Mouse (Mus musculus): Measurements from ENCODE around the gene Sema3d. TPM values are rescaled to one million over a fixed set of nuclear protein-coding genes. Genes with fewer than 3 reads are reported as not detected.

Gene Sema3d
- polyA plus RNA-seq, 1 experiment from 2014 or later: 10.0 TPM

DNA sequence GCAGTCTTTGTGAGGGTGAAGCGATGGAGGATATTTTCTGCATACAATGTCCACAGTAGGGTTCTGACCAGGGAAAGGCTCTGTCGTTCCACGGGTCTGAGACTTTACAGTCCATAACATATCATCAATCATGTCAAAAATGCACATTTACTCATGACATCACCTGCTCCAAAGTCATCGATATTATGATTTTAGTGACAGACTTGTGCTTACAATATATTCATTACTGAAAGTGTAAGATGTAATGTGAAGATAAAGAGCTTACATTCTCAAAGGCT is 92.4 kb downstream of the Sema3d start:
- WGBS: 71% methylated on average over 4 of the region's 4 CpGs
- H3K4me3 ChIP-seq (ENCODE audit: low read depth, low read length): no peak overlapping the region
- ATAC-seq (ENCODE audit: insufficient read depth, low FRiP score, low TSS enrichment) (peak; percentile 41; the same call in 1 of the 2 replicates), DNase-seq (ENCODE audit: low spot score) (no peak)
- no peaks in the 10 kb centered on the region for H3K4me1 ChIP-seq (ENCODE audit: control insufficient read depth, insufficient read depth, low read length)
- H3K27ac ChIP-seq (ENCODE audit: low read depth, low read length): no peak overlapping the region
- no peaks in the 10 kb centered on the region for H3K9me3 ChIP-seq (ENCODE audit: control insufficient read depth, low read length)
- no peaks in the 10 kb centered on the region for H3K27me3 ChIP-seq (ENCODE audit: control insufficient read depth, insufficient read depth, low read length)
- no peak overlapping the region for H3K9ac ChIP-seq (ENCODE audit: low read length)
- H3K4me2 ChIP-seq (ENCODE audit: low read depth): no peak overlapping the region
- no peaks in the 10 kb centered on the region for H3K36me3 ChIP-seq (ENCODE audit: control insufficient read depth, insufficient read depth, low read length)

DNA sequence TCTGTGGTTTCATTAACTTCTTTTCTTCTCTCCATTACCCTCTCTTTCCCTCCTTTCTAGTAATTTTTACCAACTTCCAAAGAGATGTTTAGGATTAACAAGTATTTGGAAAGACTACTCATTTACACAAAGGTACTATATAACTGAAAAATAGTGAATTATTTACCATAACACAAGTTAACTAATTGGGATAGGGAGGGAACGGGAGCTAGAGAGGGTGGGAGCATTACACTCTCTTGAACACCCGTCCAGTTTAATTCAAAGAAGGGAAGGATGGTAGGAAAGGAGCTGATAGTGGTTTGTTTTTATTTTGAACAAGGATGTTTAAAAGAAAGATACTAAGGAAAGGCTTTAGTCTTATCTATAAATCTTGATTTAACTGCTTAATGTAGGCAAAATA is 104.7 kb downstream of the Sema3d start:
- Histone ChIP-seq H3K4me3 (ENCODE audit: low read depth, low read length) (no peak overlapping the region), H3K4me1 (ENCODE audit: control insufficient read depth, insufficient read depth, low read length) (no peaks in the 10 kb centered on the region), H3K27me3 (ENCODE audit: control insufficient read depth, insufficient read depth, low read length) (no peaks in the 10 kb centered on the region), H3K9me3 (ENCODE audit: control insufficient read depth, low read length) (no peaks in the 10 kb centered on the region), H3K9ac (ENCODE audit: low read length) (no peak overlapping the region), H3K27ac (ENCODE audit: low read depth, low read length) (no peak overlapping the region), H3K4me2 (ENCODE audit: low read depth) (no peak overlapping the region), H3K36me3 (ENCODE audit: control insufficient read depth, insufficient read depth, low read length) (no peaks in the 10 kb centered on the region)
- ATAC-seq (ENCODE audit: insufficient read depth, low FRiP score, low TSS enrichment) (no peak), DNase-seq (ENCODE audit: low spot score) (no peak)
- WGBS: 74% methylated on average over 2 of the region's 2 CpGs

DNA sequence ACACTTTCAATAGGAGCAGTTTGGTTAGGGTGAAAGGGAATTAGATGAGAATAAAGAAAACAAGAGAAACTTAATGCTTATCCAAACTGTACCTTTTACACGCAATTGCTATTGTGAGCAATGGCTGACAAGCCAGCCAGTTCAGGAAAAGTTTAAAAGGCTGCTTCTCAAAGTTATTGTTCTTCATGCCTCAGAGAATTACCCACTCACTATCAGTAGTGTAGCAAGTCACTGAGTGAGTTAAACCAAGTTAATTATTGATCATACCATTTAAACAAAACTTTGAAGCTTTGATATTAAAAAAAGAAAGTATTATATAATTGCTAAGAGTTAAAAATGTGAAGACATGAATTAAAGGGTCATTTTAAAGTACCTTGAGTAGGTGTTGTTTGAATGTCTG is 108.5 kb downstream of the Sema3d start:
- no peak overlapping the region for H3K4me2 ChIP-seq (ENCODE audit: low read depth)
- no peak overlapping the region for H3K4me3 ChIP-seq (ENCODE audit: low read depth, low read length)
- H3K27ac ChIP-seq (ENCODE audit: low read depth, low read length): no peak overlapping the region
- no peak for ATAC-seq (ENCODE audit: insufficient read depth, low FRiP score, low TSS enrichment)
- no peak overlapping the region for H3K9ac ChIP-seq (ENCODE audit: low read length)
- no peaks in the 10 kb centered on the region for H3K36me3 ChIP-seq (ENCODE audit: control insufficient read depth, insufficient read depth, low read length)
- WGBS: 85% methylated on average over 1 of the region's 1 CpGs
- DNase-seq (ENCODE audit: low spot score): no peak
- no peaks in the 10 kb centered on the region for H3K27me3 ChIP-seq (ENCODE audit: control insufficient read depth, insufficient read depth, low read length)
- H3K9me3 ChIP-seq (ENCODE audit: control insufficient read depth, low read length): no peaks in the 10 kb centered on the region
- no peaks in the 10 kb centered on the region for H3K4me1 ChIP-seq (ENCODE audit: control insufficient read depth, insufficient read depth, low read length)

DNA sequence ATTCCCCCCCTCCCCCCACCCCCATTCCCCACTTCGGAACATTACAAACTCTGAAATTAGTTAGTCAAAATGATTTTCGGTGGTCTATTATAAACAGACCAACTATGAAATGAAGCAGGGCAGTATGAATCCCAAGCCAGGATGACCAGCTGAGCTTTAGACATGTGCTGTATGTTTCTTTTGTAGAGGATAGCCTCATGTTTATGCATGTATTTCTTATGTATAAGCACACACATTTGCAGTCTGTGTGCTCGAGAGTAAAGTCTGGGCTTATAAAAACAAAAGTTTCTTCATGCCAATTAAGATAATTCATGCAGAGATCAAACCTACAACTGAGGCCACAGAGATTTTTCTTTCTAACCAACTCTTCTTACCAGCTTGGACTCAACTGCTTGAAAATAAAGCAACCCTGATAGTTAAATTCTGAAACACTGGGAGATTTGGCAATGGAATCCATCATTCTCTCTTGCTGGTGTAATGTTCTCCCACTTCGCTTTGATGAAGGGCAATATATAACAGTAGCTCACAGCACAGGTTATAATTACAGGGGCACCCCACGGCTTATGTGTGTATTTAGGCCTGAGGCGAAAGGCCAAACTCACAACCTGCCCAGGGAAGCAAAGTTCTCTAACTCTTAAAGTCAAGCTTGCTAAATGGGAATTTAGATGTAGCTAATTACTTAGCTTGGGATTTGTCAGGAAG is 115.2 kb downstream of the Sema3d start:
- Histone ChIP-seq H3K9ac (ENCODE audit: low read length) (no peak overlapping the region), H3K27me3 (ENCODE audit: control insufficient read depth, insufficient read depth, low read length) (no peaks in the 10 kb centered on the region), H3K4me3 (ENCODE audit: low read depth, low read length) (no peak overlapping the region), H3K36me3 (ENCODE audit: control insufficient read depth, insufficient read depth, low read length) (no peaks in the 10 kb centered on the region), H3K4me2 (ENCODE audit: low read depth) (no peak overlapping the region), H3K27ac (ENCODE audit: low read depth, low read length) (no peak overlapping the region), H3K9me3 (ENCODE audit: control insufficient read depth, low read length) (no peaks in the 10 kb centered on the region), H3K4me1 (ENCODE audit: control insufficient read depth, insufficient read depth, low read length) (peaks cover 3% of the 10 kb centered on the region; the same call in 1 of the 2 replicates)
- WGBS: 42% methylated on average over 6 of the region's 6 CpGs
- no peak for DNase-seq (ENCODE audit: low spot score)
- ATAC-seq (ENCODE audit: insufficient read depth, low FRiP score, low TSS enrichment): peak; percentile 77

DNA sequence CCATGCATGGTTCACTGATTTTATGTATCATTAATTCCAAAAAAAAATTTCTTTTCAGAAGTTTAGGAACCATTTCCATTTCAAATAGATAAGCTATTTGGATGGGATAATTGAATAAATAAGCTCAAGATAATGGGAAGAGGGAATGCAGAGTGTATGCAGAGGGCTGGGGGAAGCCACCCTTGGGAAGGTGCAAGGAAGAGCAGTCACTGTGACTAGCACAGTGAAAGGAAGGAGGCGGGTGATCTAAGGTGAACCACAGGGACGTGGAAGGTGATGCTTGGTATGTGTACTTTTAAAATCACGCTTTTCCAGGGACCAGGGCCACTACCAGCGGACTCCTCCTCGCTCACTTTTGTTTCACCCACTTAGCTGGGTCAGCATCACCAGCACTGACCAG is 115.9 kb downstream of the Sema3d start:
- Histone ChIP-seq H3K4me3 (ENCODE audit: low read depth, low read length) (no peak overlapping the region), H3K36me3 (ENCODE audit: control insufficient read depth, insufficient read depth, low read length) (no peaks in the 10 kb centered on the region), H3K9ac (ENCODE audit: low read length) (no peak overlapping the region), H3K9me3 (ENCODE audit: control insufficient read depth, low read length) (no peaks in the 10 kb centered on the region), H3K27me3 (ENCODE audit: control insufficient read depth, insufficient read depth, low read length) (no peaks in the 10 kb centered on the region), H3K4me1 (ENCODE audit: control insufficient read depth, insufficient read depth, low read length) (peaks cover 3% of the 10 kb centered on the region; the same call in 1 of the 2 replicates), H3K27ac (ENCODE audit: low read depth, low read length) (no peak overlapping the region), H3K4me2 (ENCODE audit: low read depth) (no peak overlapping the region)
- DNase-seq (ENCODE audit: low spot score): no peak
- no peak for ATAC-seq (ENCODE audit: insufficient read depth, low FRiP score, low TSS enrichment)
- WGBS: 89% methylated on average over 5 of the region's 5 CpGs

DNA sequence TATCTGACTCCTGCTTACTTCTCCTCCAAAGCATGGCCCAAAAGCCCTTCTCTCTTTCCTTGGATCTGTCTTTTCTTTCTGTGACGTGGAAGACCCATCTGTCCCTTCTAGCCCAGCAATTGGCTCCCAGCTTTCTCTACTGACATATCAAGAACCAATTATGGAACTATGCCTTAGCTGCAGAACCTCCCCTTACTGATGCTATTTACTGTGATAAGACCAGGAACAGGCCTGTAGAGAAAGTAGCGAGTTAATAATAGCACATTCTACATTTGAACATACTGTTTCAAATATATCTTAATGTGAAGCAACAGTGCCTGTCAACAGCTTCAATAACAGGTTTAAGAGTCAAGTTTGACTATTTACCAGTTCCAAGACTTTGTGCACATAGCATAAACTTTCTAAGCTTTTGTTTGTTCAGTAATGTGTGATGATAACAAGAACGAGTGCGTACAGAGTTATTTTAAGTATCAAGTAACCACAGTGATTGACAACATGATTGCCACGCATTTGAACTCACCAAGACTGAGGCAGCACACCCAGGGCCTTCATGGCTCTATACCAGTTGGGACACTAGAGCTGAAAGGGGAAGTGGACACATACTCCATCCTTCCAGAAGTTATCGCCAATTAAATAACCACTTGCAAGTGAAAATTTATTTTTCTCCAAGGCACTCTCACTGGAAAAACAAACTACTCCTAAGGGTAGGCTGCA is 116.8 kb downstream of the Sema3d start:
- 87% methylated on average over 6 of the region's 6 CpGs for WGBS
- Histone ChIP-seq H3K27me3 (ENCODE audit: control insufficient read depth, insufficient read depth, low read length) (no peaks in the 10 kb centered on the region), H3K9ac (ENCODE audit: low read length) (no peak overlapping the region), H3K4me2 (ENCODE audit: low read depth) (no peak overlapping the region), H3K36me3 (ENCODE audit: control insufficient read depth, insufficient read depth, low read length) (no peaks in the 10 kb centered on the region), H3K9me3 (ENCODE audit: control insufficient read depth, low read length) (no peaks in the 10 kb centered on the region), H3K4me1 (ENCODE audit: control insufficient read depth, insufficient read depth, low read length) (peaks cover 3% of the 10 kb centered on the region; the same call in 1 of the 2 replicates), H3K27ac (ENCODE audit: low read depth, low read length) (no peak overlapping the region), H3K4me3 (ENCODE audit: low read depth, low read length) (no peak overlapping the region)
- ATAC-seq (ENCODE audit: insufficient read depth, low FRiP score, low TSS enrichment) (no peak), DNase-seq (ENCODE audit: low spot score) (no peak)

DNA sequence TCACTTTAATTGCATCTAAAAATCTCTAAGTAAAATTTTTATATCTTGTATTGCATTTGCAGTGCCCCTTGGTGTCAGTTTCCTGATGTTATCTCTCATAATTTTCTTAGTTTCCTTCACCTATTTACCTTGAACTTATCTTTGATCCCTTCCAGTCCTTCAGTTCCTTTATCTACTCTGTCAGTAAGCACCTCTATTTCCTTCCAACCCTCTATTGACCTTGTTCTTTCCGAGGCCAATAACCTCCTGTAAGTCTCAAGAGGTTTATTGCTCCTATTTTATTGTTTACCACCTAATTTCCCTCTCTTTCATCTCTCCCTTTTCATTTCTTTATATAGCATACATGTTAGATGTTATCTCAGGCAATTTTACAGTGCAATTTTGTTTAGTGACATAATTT is 129.3 kb downstream of the Sema3d start:
- Histone ChIP-seq H3K9me3 (ENCODE audit: control insufficient read depth, low read length) (no peaks in the 10 kb centered on the region), H3K27ac (ENCODE audit: low read depth, low read length) (no peak overlapping the region), H3K27me3 (ENCODE audit: control insufficient read depth, insufficient read depth, low read length) (no peaks in the 10 kb centered on the region), H3K4me1 (ENCODE audit: control insufficient read depth, insufficient read depth, low read length) (no peaks in the 10 kb centered on the region), H3K9ac (ENCODE audit: low read length) (no peak overlapping the region), H3K36me3 (ENCODE audit: control insufficient read depth, insufficient read depth, low read length) (no peaks in the 10 kb centered on the region), H3K4me2 (ENCODE audit: low read depth) (no peak overlapping the region), H3K4me3 (ENCODE audit: low read depth, low read length) (no peak overlapping the region)
- no peak for ATAC-seq (ENCODE audit: insufficient read depth, low FRiP score, low TSS enrichment)
- WGBS: 25% methylated on average over 1 of the region's 1 CpGs
- no peak for DNase-seq (ENCODE audit: low spot score)

DNA sequence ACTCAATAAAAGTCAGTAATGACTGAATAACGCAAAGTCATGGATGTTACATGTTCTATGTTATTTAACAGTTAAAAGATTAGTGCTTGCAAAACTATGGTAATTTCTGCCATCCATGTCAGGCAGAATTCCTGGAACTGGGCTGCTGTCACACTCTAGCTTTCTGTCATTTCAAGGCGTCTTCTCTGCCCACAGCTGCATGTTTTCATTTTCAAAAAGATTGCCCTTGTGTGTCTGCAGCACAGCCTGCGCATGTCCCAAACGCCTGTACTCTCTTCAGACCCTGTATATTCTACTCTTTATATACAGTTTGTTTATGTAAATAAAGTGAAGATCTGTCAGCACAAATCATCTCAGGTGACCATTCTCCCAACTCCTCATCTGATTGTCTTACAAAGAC is 132.1 kb downstream of the Sema3d start:
- Histone ChIP-seq H3K27me3 (ENCODE audit: control insufficient read depth, insufficient read depth, low read length) (no peaks in the 10 kb centered on the region), H3K36me3 (ENCODE audit: control insufficient read depth, insufficient read depth, low read length) (no peaks in the 10 kb centered on the region), H3K4me2 (ENCODE audit: low read depth) (no peak overlapping the region), H3K27ac (ENCODE audit: low read depth, low read length) (no peak overlapping the region), H3K4me1 (ENCODE audit: control insufficient read depth, insufficient read depth, low read length) (no peaks in the 10 kb centered on the region), H3K9me3 (ENCODE audit: control insufficient read depth, low read length) (no peaks in the 10 kb centered on the region), H3K9ac (ENCODE audit: low read length) (no peak overlapping the region), H3K4me3 (ENCODE audit: low read depth, low read length) (no peak overlapping the region)
- DNase-seq (ENCODE audit: low spot score) (no peak), ATAC-seq (ENCODE audit: insufficient read depth, low FRiP score, low TSS enrichment) (no peak)
- 93% methylated on average over 4 of the region's 4 CpGs for WGBS

DNA sequence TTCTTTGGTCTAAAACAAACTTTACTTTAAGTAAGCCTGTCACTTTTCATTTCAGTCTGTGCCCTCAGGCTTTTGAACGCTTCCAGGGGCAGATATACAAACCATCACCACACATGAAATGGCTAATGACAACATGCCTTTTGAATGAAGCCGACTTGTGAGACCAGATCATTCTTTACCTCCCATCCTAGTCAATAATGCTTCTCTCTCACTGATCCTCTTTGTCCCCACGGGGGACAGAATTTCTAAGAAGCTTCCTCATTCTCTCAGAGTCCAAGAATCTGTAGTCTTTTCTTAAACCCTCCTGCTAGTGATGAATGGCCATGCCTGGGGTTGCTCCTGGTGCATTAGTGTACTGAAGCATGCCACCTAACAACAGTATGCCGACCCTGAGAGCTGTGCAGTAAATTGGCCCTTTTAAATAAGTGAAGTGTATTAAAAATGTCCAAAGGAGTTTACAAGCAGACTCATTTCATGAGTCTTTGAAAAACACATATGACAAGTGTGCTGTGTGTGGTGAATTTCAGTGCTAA is 142.1 kb downstream of the Sema3d start:
- Histone ChIP-seq H3K9ac (ENCODE audit: low read length) (no peak overlapping the region), H3K27me3 (ENCODE audit: control insufficient read depth, insufficient read depth, low read length) (no peaks in the 10 kb centered on the region), H3K4me1 (ENCODE audit: control insufficient read depth, insufficient read depth, low read length) (peaks cover 3% of the 10 kb centered on the region; the same call in 1 of the 2 replicates), H3K27ac (ENCODE audit: low read depth, low read length) (no peak overlapping the region), H3K4me2 (ENCODE audit: low read depth) (no peak overlapping the region), H3K36me3 (ENCODE audit: control insufficient read depth, insufficient read depth, low read length) (no peaks in the 10 kb centered on the region), H3K4me3 (ENCODE audit: low read depth, low read length) (no peak overlapping the region), H3K9me3 (ENCODE audit: control insufficient read depth, low read length) (no peaks in the 10 kb centered on the region)
- WGBS: 12% methylated on average over 4 of the region's 4 CpGs
- peak; percentile 30 for DNase-seq (ENCODE audit: low spot score)
- ATAC-seq (ENCODE audit: insufficient read depth, low FRiP score, low TSS enrichment): no peak
